Mouse (Mus musculus) heart, postnatal 0 days (tissue): Measurements from ENCODE around the gene Pdpr. TPM values are rescaled to one million over a fixed set of nuclear protein-coding genes. Genes with fewer than 3 reads are reported as not detected.

Experiments used
- ATAC-seq: fragments of 200-750 bp; cut with Nextera tagmentation; 2 replicates; pipeline ENCODE4 v1.8.0; 2017; ENCODE audit warnings: low read depth, moderate number of reproducible peaks, moderate library complexity; ENCODE audit not compliant: insufficient read depth
- DNase-seq: peaks from one replicate; pipeline ENCODE4 v3.0.0-alpha.2; 2016; ENCODE audit warnings: low spot score
- H3K27ac ChIP-seq: fragments of 300-500 bp; sonication (generic); 2 replicates; pipeline ENCODE4 v1.5.1; 2014; ENCODE audit warnings: low read depth, mild to moderate bottlenecking
- H3K27me3 ChIP-seq: fragments of 300-500 bp; sonication (generic); 2 replicates; pipeline ENCODE4 v1.6.1; 2014; ENCODE audit warnings: low read length, mixed read lengths; ENCODE audit not compliant: control insufficient read depth, insufficient read depth
- H3K36me3 ChIP-seq: fragments of 300-500 bp; sonication (generic); replicated peaks from 2 replicates; pipeline ENCODE4 v1.6.1; 2014; ENCODE audit warnings: low read length, mixed read lengths; ENCODE audit not compliant: control insufficient read depth, insufficient read depth
- H3K4me1 ChIP-seq: fragments of 300-500 bp; sonication (generic); 2 replicates; pipeline ENCODE4 v1.6.1; 2014; ENCODE audit warnings: antibody characterized with exemption; ENCODE audit not compliant: control insufficient read depth, insufficient read depth
- H3K4me2 ChIP-seq: fragments of 300-500 bp; sonication (generic); 2 replicates; pipeline ENCODE4 v1.6.1; 2014; ENCODE audit warnings: low read depth, mild to moderate bottlenecking, low read length, moderate library complexity
- H3K4me3 ChIP-seq: fragments of 300-500 bp; sonication (generic); 2 replicates; pipeline ENCODE4 v1.5.1; 2014; ENCODE audit warnings: low read depth, low read length
- H3K9ac ChIP-seq: fragments of 300-500 bp; sonication (generic); replicated peaks from 2 replicates; pipeline ENCODE4 v1.6.1; 2014; ENCODE audit warnings: low read depth, low read length, mixed read lengths
- H3K9me3 ChIP-seq: fragments of 300-500 bp; sonication (generic); replicated peaks from 2 replicates; pipeline ENCODE4 v1.6.1; 2016; ENCODE audit warnings: low read length; ENCODE audit not compliant: control insufficient read depth
- CTCF ChIP-seq: IDR thresholded peaks from 2 replicates; pipeline ENCODE4 v1.5.1; 2016; ENCODE audit warnings: antibody characterized with exemption, control low read depth, low read depth
- EP300 ChIP-seq: IDR thresholded peaks from 2 replicates; pipeline ENCODE4 v1.6.1; 2016; ENCODE audit warnings: antibody characterized with exemption, low read depth
- WGBS: fragments of 180-500 bp; shearing (Covaris S2); extraction: QIAGEN DNeasy Blood & Tissue Kit; methylation state at CpG from one replicate; pipeline ENCODE4 v1.1.7; 2014; 5-methylcytosine and 5-hydroxymethylcytosine counted together
- polyA plus RNA-seq: library from polyadenylated mRNA; unstranded; fragments of >200 nt; fragmentation: Nextera tagmentation; extraction: Ambion mirVana; gene quantifications from 2 replicates; pipeline ENCODE4 v1.2.1, GENCODE M21; 2015
- total RNA-seq: library from RNA; depleted of rRNA; stranded (reverse); fragments of >200 nt; gene quantifications from 2 replicates; pipeline ENCODE4 v1.2.3, GENCODE M21; 2014; ENCODE audit warnings: low replicate concordance; rRNA removed

Pdpr gene
- total and polyA plus RNA-seq, 2 experiments from 2014 or later = 17.9 to 67.8 TPM

- Histone ChIP-seq H3K4me3 (no peak overlapping the region), H3K36me3 (peaks cover 83% of the 10 kb centered on the region), H3K4me1 (no peaks in the 10 kb centered on the region), H3K4me2 (no peak overlapping the region), H3K9ac (no peak overlapping the region), H3K9me3 (no peaks in the 10 kb centered on the region), H3K27me3 (no peaks in the 10 kb centered on the region), H3K27ac (no peak overlapping the region)
- TF ChIP-seq EP300 (no peak), CTCF (no peak)
- 74% methylated on average over 8 of the region's 8 CpGs for WGBS
- DNase-seq (no peak), ATAC-seq (no peak)
Observed at GRCm38 (mm10) chr8:111155721-111156436, 61.4 kb downstream of the Pdpr start.

- no peak overlapping the region for H3K27ac ChIP-seq
- TF ChIP-seq CTCF (peak; percentile 56), EP300 (no peak)
- no peak overlapping the region for H3K9ac ChIP-seq
- no peaks in the 10 kb centered on the region for H3K4me1 ChIP-seq
- H3K36me3 ChIP-seq = peaks cover 95% of the 10 kb centered on the region
- H3K9me3 ChIP-seq = no peaks in the 10 kb centered on the region
- 51% methylated on average over 14 of the region's 14 CpGs for WGBS
- H3K4me3 ChIP-seq = no peak overlapping the region
- DNase-seq (no peak), ATAC-seq (peak; percentile 66; the same call in 1 of the 2 replicates)
- no peaks in the 10 kb centered on the region for H3K27me3 ChIP-seq
- no peak overlapping the region for H3K4me2 ChIP-seq
Observed at GRCm38 (mm10) chr8:111157617-111158016, 63.2 kb downstream of the Pdpr start.

- Histone ChIP-seq H3K9me3 (no peaks in the 10 kb centered on the region), H3K36me3 (peaks cover 79% of the 10 kb centered on the region), H3K4me2 (no peak overlapping the region), H3K27ac (no peak overlapping the region), H3K4me1 (no peaks in the 10 kb centered on the region), H3K27me3 (no peaks in the 10 kb centered on the region), H3K4me3 (no peak overlapping the region), H3K9ac (no peak overlapping the region)
- DNase-seq = no peak
- 77% methylated on average over 5 of the region's 5 CpGs for WGBS
- ATAC-seq = no peak
- TF ChIP-seq EP300 (no peak), CTCF (no peak)
Observed at GRCm38 (mm10) chr8:111171661-111172060, 77.2 kb downstream of the Pdpr start.

- Histone ChIP-seq H3K27me3 (no peaks in the 10 kb centered on the region), H3K4me3 (no peak overlapping the region), H3K4me2 (no peak overlapping the region), H3K27ac (peak overlapping the region; percentile 34; the same call in 1 of the 2 replicates), H3K4me1 (no peaks in the 10 kb centered on the region), H3K36me3 (peaks cover 58% of the 10 kb centered on the region), H3K9me3 (no peaks in the 10 kb centered on the region), H3K9ac (no peak overlapping the region)
- WGBS = 26% methylated on average over 4 of the region's 4 CpGs
- DNase-seq = peak; percentile 53
- no peak for ATAC-seq
- TF ChIP-seq EP300 = no peak
- no peak for TF ChIP-seq CTCF
Observed at GRCm38 (mm10) chr8:111185472-111185947, 91.1 kb downstream of the Pdpr start.

Other genes starting within 250 kb of the Pdpr start
- 47.2 and 66.3 TPM in 2 replicates for gene Cog4, start 248.0 kb upstream of the Pdpr start, total RNA-seq
- gene Cog4, start 248.0 kb upstream of the Pdpr start, polyA plus RNA-seq = 54.2 and 55.8 TPM in 2 replicates
- 47.3 and 68.3 TPM in 2 replicates for gene Sf3b3, start 247.8 kb upstream of the Pdpr start, total RNA-seq
- gene Sf3b3, start 247.8 kb upstream of the Pdpr start, polyA plus RNA-seq = 32.5 and 32.9 TPM in 2 replicates
- 10.8 and 14.8 TPM in 2 replicates for gene Fuk, start 192.1 kb upstream of the Pdpr start, total RNA-seq
- gene Fuk, start 192.1 kb upstream of the Pdpr start, polyA plus RNA-seq = 3.6 and 3.7 TPM in 2 replicates
- gene St3gal2, start 174.7 kb upstream of the Pdpr start, total RNA-seq = 9.9 and 15.8 TPM in 2 replicates
- 11.3 and 12.6 TPM in 2 replicates for gene St3gal2, start 174.7 kb upstream of the Pdpr start, polyA plus RNA-seq
- gene Ddx19a, start 96.8 kb upstream of the Pdpr start, total RNA-seq = 19.8 and 28.4 TPM in 2 replicates
- gene Ddx19a, start 96.8 kb upstream of the Pdpr start, polyA plus RNA-seq = 5.6 and 6.0 TPM in 2 replicates
- gene Ddx19b, start 62.9 kb upstream of the Pdpr start, total RNA-seq = 9.3 and 10.2 TPM in 2 replicates
- 2.8 and 3.6 TPM in 2 replicates for gene Ddx19b, start 62.9 kb upstream of the Pdpr start, polyA plus RNA-seq
- gene Aars, start 61.5 kb upstream of the Pdpr start, total RNA-seq = 35.1 and 38.9 TPM in 2 replicates
- gene Aars, start 61.5 kb upstream of the Pdpr start, polyA plus RNA-seq = 22.3 and 25.6 TPM in 2 replicates
- gene Exosc6, start 38.3 kb upstream of the Pdpr start, total RNA-seq = 7.1 and 17.0 TPM in 2 replicates
- 0.38 and 2.0 TPM in 2 replicates for gene Exosc6, start 38.3 kb upstream of the Pdpr start, polyA plus RNA-seq
- gene Clec18a, start 2.2 kb upstream of the Pdpr start, total RNA-seq = not detected in 2 replicates
- 0.05 and 0.10 TPM in 2 replicates for gene Clec18a, start 2.2 kb upstream of the Pdpr start, polyA plus RNA-seq
- 30.5 and 41.9 TPM in 2 replicates for gene Glg1, start 164.6 kb downstream of the Pdpr start, total RNA-seq
- gene Glg1, start 164.6 kb downstream of the Pdpr start, polyA plus RNA-seq = 37.1 and 38.2 TPM in 2 replicates
- gene Rfwd3, start 205.6 kb downstream of the Pdpr start, total RNA-seq = 20.5 and 32.7 TPM in 2 replicates
- gene Rfwd3, start 205.6 kb downstream of the Pdpr start, polyA plus RNA-seq = 16.0 TPM in 2 replicates
- 0.58 and 3.1 TPM in 2 replicates for gene Mlkl, start 243.5 kb downstream of the Pdpr start, total RNA-seq
- 4.2 and 4.4 TPM in 2 replicates for gene Mlkl, start 243.5 kb downstream of the Pdpr start, polyA plus RNA-seq